Mouse (Mus musculus) cortical plate, adult 2 months (tissue): ENCODE results near the gene Snrnp27.

ENCODE experiments used
- CTCF ChIP-seq: fragments of 200-500 bp; IDR thresholded peaks from 2 replicates; pipeline ENCODE4 v1.5.1; 2011; ENCODE audit warnings: mild to moderate bottlenecking, control low read depth, low read length; ENCODE audit not compliant: insufficient read depth; ENCODE audit errors: extremely low read depth
- POLR2A ChIP-seq: fragments of 200-500 bp; IDR thresholded peaks from 2 replicates; pipeline ENCODE4 v1.6.1; 2011; ENCODE audit warnings: mild to moderate bottlenecking, low read length, control low read depth; ENCODE audit not compliant: insufficient read depth; ENCODE audit errors: extremely low read depth

DNA sequence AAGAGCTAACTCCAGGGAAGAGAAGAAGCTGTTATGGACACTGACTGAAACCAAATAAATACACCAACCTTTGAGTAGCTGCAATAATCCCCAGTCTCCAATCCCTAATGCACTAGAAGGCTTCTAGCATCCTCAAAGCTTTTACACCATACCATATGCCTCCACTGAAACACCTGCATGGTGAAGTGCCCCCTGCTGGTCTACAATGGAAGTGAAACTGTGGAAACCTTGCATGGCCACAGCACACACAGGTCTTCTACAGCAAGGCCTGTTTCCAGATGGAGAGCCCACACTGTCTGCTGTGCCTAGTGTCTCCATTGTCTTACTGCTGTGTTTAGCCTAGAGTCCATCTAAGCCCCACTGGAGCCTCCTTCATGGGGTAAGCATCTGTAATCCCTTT lies 10.1 kb upstream of the Snrnp27 start:
- peak; percentile 60 for TF ChIP-seq CTCF
- no peak for TF ChIP-seq POLR2A
